Mouse (Mus musculus): ENCODE measurements around the gene BC049352.

Gene BC049352

GRCm38 (mm10) chr9:45181770-45182169, at the start of gene BC049352:
Gene BC049352, plus strand, starts transcription at chr9:45182007.
- no peak for DNase-seq (ENCODE audit: low spot score)

GRCm38 (mm10) chr9:45133484-45134310, 48.1 kb upstream of the BC049352 start:
- peak; percentile 22 for DNase-seq (ENCODE audit: low spot score)

- DNase-seq (ENCODE audit: low spot score): no peak
These were observed 45.2 kb upstream of the BC049352 start for GRCm38 (mm10) chr9:45136442-45137169.

- no peak for DNase-seq (ENCODE audit: low spot score)
These were observed 43.4 kb upstream of the BC049352 start, which contains the start of gene Scn4b for GRCm38 (mm10) chr9:45138191-45139032. Gene Scn4b, plus strand, starts transcription at chr9:45138395.

GRCm38 (mm10) chr9:45139082-45139481, 42.7 kb upstream of the BC049352 start:
- no peak for DNase-seq (ENCODE audit: low spot score)

- DNase-seq (ENCODE audit: low spot score): no peak
These were observed 40.9 kb upstream of the BC049352 start for GRCm38 (mm10) chr9:45140945-45141344.

GRCm38 (mm10) chr9:45142686-45143085, 39.1 kb upstream of the BC049352 start:
- no peak for DNase-seq (ENCODE audit: low spot score)

- no peak for DNase-seq (ENCODE audit: low spot score)
These were observed 36.1 kb upstream of the BC049352 start for GRCm38 (mm10) chr9:45145533-45146266.

- peak; percentile 38 for DNase-seq (ENCODE audit: low spot score)
These were observed 35.6 kb upstream of the BC049352 start for GRCm38 (mm10) chr9:45146267-45146597.

- no peak for DNase-seq (ENCODE audit: low spot score)
These were observed 30.9 kb upstream of the BC049352 start for GRCm38 (mm10) chr9:45150933-45151332.

GRCm38 (mm10) chr9:45153361-45153760, 28.4 kb upstream of the BC049352 start:
- no peak for DNase-seq (ENCODE audit: low spot score)

GRCm38 (mm10) chr9:45167903-45168302, 13.9 kb upstream of the BC049352 start:
- DNase-seq (ENCODE audit: low spot score): no peak

GRCm38 (mm10) chr9:45170150-45170549, 11.7 kb upstream of the BC049352 start:
- no peak for DNase-seq (ENCODE audit: low spot score)

- DNase-seq (ENCODE audit: low spot score): no peak
These were observed 10.7 kb upstream of the BC049352 start for GRCm38 (mm10) chr9:45171073-45171610.

GRCm38 (mm10) chr9:45173475-45173874, 8.3 kb upstream of the BC049352 start:
- no peak for DNase-seq (ENCODE audit: low spot score)

GRCm38 (mm10) chr9:45179282-45179681, 2.5 kb upstream of the BC049352 start:
- DNase-seq (ENCODE audit: low spot score): no peak

- no peak for DNase-seq (ENCODE audit: low spot score)
These were observed 714 bp downstream of the BC049352 start for GRCm38 (mm10) chr9:45182521-45182920.

- DNase-seq (ENCODE audit: low spot score): no peak
These were observed 1.5 kb downstream of the BC049352 start for GRCm38 (mm10) chr9:45183266-45183665.

GRCm38 (mm10) chr9:45185250-45185649, 3.4 kb downstream of the BC049352 start:
- DNase-seq (ENCODE audit: low spot score): no peak

- DNase-seq (ENCODE audit: low spot score): no peak
These were observed 7.1 kb downstream of the BC049352 start for GRCm38 (mm10) chr9:45188570-45189563.

Data from adipocyte (in vitro differentiated cells).